Mouse (Mus musculus) left cerebral cortex, adult 8-10 months (tissue): Measurements from ENCODE around the gene Capn15. TPM values are rescaled to one million over a fixed set of nuclear protein-coding genes. Genes with fewer than 3 reads are reported as not detected.

Experiments
- DNase-seq, 2 experiments: peaks; one replicate each; pipeline ENCODE4 v3.0.0; 2022; ENCODE audit warnings: low spot score in 2 of 2
- total RNA-seq, 4 experiments: library from RNA; stranded (reverse); gene quantifications; 2 replicates each; pipeline ENCODE4 v1.2.4; 2022

Gene Capn15
- 10 to 100 TPM; 34.3 to 50.9 (median 46.4) TPM for total RNA-seq

- DNase-seq = peak; percentile 89 to 96
Measured at GRCm38 (mm10) chr17:25985306-25986294, at the start of gene Capn15. Capn15 (minus strand) TSS chr17:25985796.

- peak in 1 of 2 experiments; percentile 36 for DNase-seq
Measured at GRCm38 (mm10) chr17:26032037-26032436, 46.4 kb upstream of the Capn15 start.

GRCm38 (mm10) chr17:26031583-26031982, 46.0 kb upstream of the Capn15 start:
- peak in 1 of 2 experiments; percentile 45 for DNase-seq

GRCm38 (mm10) chr17:26028261-26028660, 42.7 kb upstream of the Capn15 start:
- DNase-seq = peak in 1 of 2 experiments; percentile 42

- no peak for DNase-seq
Measured at GRCm38 (mm10) chr17:26024674-26025073, 39.1 kb upstream of the Capn15 start.

GRCm38 (mm10) chr17:26023966-26024365, 38.4 kb upstream of the Capn15 start:
- no peak for DNase-seq

- DNase-seq = no peak
Measured at GRCm38 (mm10) chr17:26023181-26023580, 37.6 kb upstream of the Capn15 start.

GRCm38 (mm10) chr17:26021728-26022341, 36.2 kb upstream of the Capn15 start:
- no peak for DNase-seq

- no peak for DNase-seq
Measured at GRCm38 (mm10) chr17:26020848-26021347, 35.3 kb upstream of the Capn15 start.

- no peak for DNase-seq
Measured at GRCm38 (mm10) chr17:26018388-26018787, 32.8 kb upstream of the Capn15 start.

GRCm38 (mm10) chr17:26017949-26018348, 32.4 kb upstream of the Capn15 start:
- DNase-seq = no peak

- no peak for DNase-seq
Measured at GRCm38 (mm10) chr17:26017021-26017420, 31.4 kb upstream of the Capn15 start.

GRCm38 (mm10) chr17:26013711-26014110, 28.1 kb upstream of the Capn15 start:
- DNase-seq = peak in 1 of 2 experiments; percentile 68

GRCm38 (mm10) chr17:26011841-26012460, 26.4 kb upstream of the Capn15 start:
- DNase-seq = peak in 1 of 2 experiments; percentile 61

GRCm38 (mm10) chr17:26009540-26009939, 23.9 kb upstream of the Capn15 start:
- DNase-seq = peak; percentile 53 to 70

GRCm38 (mm10) chr17:26008787-26009186, 23.2 kb upstream of the Capn15 start:
- no peak for DNase-seq

GRCm38 (mm10) chr17:26008331-26008730, 22.7 kb upstream of the Capn15 start:
- DNase-seq = no peak

- DNase-seq = no peak
Measured at GRCm38 (mm10) chr17:26007646-26008045, 22.1 kb upstream of the Capn15 start.

GRCm38 (mm10) chr17:26005731-26006450, 20.3 kb upstream of the Capn15 start:
- no peak for DNase-seq

GRCm38 (mm10) chr17:26004711-26005110, 19.1 kb upstream of the Capn15 start:
- no peak for DNase-seq

GRCm38 (mm10) chr17:26003864-26004263, 18.3 kb upstream of the Capn15 start:
- DNase-seq = no peak
